Mouse (Mus musculus): Measurements from ENCODE around the gene Gm4737.

Gm4737 gene

GRCm38 (mm10) chr16:46107431-46107830, 47.4 kb downstream of the Gm4737 start:
- Histone ChIP-seq H3K36me3 (ENCODE audit: insufficient read depth, low read length) (no peaks in the 10 kb centered on the region), H3K4me1 (replicated peaks; ENCODE audit: low read depth, low read length) (peaks cover 26% of the 10 kb centered on the region), H3K9me3 (ENCODE audit: low read length) (no peaks in the 10 kb centered on the region), H3K4me3 (replicated peaks; ENCODE audit: low read length) (no peak overlapping the region), H3K27me3 (ENCODE audit: insufficient read depth, low read length) (peaks cover 2% of the 10 kb centered on the region; the same call in 1 of the 2 replicates)
- TF ChIP-seq POU5F1 (IDR thresholded peaks at IDR 0.05; ENCODE audit: borderline replicate concordance, low read length) (no peak), NANOG (IDR thresholded peaks at IDR 0.05; ENCODE audit: borderline replicate concordance, low read length) (no peak)

DNA sequence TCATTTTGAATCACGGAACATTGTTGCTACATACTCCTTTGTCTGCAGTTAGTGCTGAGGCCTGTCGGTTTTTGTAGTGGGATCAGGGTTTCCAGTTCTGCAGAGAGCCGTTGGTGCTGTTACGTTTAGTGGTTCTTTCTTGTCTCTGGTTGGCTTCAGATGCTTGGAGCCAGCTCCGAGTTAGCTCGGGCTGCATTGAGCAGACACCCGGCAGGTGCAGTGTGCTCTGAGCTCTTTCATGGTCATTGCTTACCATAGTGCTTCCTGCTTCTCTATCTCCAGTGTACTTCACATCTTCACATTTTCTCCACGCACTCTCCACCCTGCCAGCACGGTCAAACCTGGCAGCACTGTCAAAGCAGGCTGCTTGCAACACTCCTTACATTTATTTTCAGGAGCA, 50.4 kb downstream of the Gm4737 start:
- peaks cover 54% of the 10 kb centered on the region for H3K4me1 ChIP-seq (replicated peaks; ENCODE audit: low read depth, low read length)
- no peak overlapping the region for H3K4me3 ChIP-seq (replicated peaks; ENCODE audit: low read length)
- TF ChIP-seq CTCF (conservative IDR thresholded peaks at IDR 0.05; ENCODE audit: low read length) = no peak
- no peak for TF ChIP-seq POU5F1 (IDR thresholded peaks at IDR 0.05; ENCODE audit: borderline replicate concordance, low read length)
- no peak for TF ChIP-seq NANOG (IDR thresholded peaks at IDR 0.05; ENCODE audit: borderline replicate concordance, low read length)
- H3K27me3 ChIP-seq (ENCODE audit: insufficient read depth, low read length) = peaks cover 2% of the 10 kb centered on the region; the same call in 1 of the 2 replicates
- H3K36me3 ChIP-seq (ENCODE audit: insufficient read depth, low read length) = no peaks in the 10 kb centered on the region
- no peaks in the 10 kb centered on the region for H3K9me3 ChIP-seq (ENCODE audit: low read length)
